Mouse (Mus musculus): ENCODE results near the gene Slc27a4.

DNA sequence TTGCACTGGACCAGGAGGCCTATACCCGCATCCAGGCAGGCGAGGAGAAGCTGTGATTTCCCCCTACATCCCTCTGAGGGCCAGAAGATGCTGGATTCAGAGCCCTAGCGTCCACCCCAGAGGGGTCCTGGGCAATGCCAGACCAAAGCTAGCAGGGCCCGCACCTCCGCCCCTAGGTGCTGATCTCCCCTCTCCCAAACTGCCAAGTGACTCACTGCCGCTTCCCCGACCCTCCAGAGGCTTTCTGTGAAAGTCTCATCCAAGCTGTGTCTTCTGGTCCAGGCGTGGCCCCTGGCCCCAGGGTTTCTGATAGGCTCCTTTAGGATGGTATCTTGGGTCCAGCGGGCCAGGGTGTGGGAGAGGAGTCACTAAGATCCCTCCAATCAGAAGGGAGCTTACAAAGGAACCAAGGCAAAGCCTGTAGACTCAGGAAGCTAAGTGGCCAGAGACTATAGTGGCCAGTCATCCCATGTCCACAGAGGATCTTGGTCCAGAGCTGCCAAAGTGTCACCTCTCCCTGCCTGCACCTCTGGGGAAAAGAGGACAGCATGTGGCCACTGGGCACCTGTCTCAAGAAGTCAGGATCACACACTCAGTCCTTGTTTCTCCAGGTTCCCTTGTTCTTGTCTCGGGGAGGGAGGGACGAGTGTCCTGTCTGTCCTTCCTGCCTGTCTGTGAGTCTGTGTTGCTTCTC, 13.4 kb downstream of the Slc27a4 start:
- TF ChIP-seq CTCF (IDR thresholded peaks at IDR 0.05; ENCODE audit: low read depth, low read length) (no peak), TAL1 (conservative IDR thresholded peaks at IDR 0.05; ENCODE audit: low read depth, low read length) (no peak), GATA1 (IDR thresholded peaks at IDR 0.05; ENCODE audit: borderline replicate concordance, low read length) (no peak), GATA2 (IDR thresholded peaks at IDR 0.05; ENCODE audit: borderline replicate concordance, low read depth, low read length) (no peak), POLR2AphosphoS5 (IDR thresholded peaks at IDR 0.05; ENCODE audit: insufficient replicate concordance, low read depth, low read length) (no peak)
